In genomic region chr6:58641056-58641799, GRCm38 (mm10) we compare ENCODE assay signal across 8 mouse cellular contexts. TPM values are rescaled to one million over a fixed set of nuclear protein-coding genes. Genes with fewer than 3 reads are reported as not detected.
A peak's percentile ranks its signal among the peaks of the same experiment; 100 is the strongest.
DNase-seq lines count a peak whose midpoint lies in the region; ATAC-seq and TF ChIP-seq lines count a peak whose summit lies in the region.

No protein-coding gene starts in this region.

- no peak overlapping the region for H3K9ac ChIP-seq in forebrain, postnatal 0 days
- H3K9ac ChIP-seq in limb, embryonic 15.5 days, result no peak overlapping the region

- TF ChIP-seq POLR2A in spleen, adult 2 months (IDR thresholded peaks at IDR 0.05; ENCODE audit: low read depth, low read length), result no peak

- no peak overlapping the region for H3K27ac ChIP-seq in spleen, adult 2 months (ENCODE audit: insufficient read depth, low read length)
- H3K27ac ChIP-seq in forebrain, postnatal 0 days (ENCODE audit: low read depth, low read length), result no peak overlapping the region
- no peak overlapping the region for H3K27ac ChIP-seq in limb, embryonic 15.5 days

- 30% methylated on average over 11 of the region's 11 CpGs for WGBS in spleen, adult 2 months
- WGBS in forebrain, postnatal 0 days, result 49% methylated on average over 11 of the region's 11 CpGs
- WGBS in limb, embryonic 15.5 days, result 26% methylated on average over 11 of the region's 11 CpGs

- peak overlapping the region; percentile 68; the same call in 1 of the 2 replicates for H3K4me2 ChIP-seq in forebrain, postnatal 0 days (ENCODE audit: low read depth)
- peak overlapping the region; percentile 87 for H3K4me2 ChIP-seq in limb, embryonic 15.5 days

- peaks cover 5% of the 10 kb centered on the region for H3K4me1 ChIP-seq in spleen, adult 2 months (ENCODE audit: control insufficient read depth, insufficient read depth, insufficient read length)
- H3K4me1 ChIP-seq in forebrain, postnatal 0 days (ENCODE audit: insufficient read depth), result no peaks in the 10 kb centered on the region
- no peaks in the 10 kb centered on the region for H3K4me1 ChIP-seq in limb, embryonic 15.5 days

- H3K27me3 ChIP-seq in spleen, adult 2 months (ENCODE audit: control insufficient read depth, insufficient read depth, low read length), result peaks cover 2% of the 10 kb centered on the region; the same call in 1 of the 2 replicates
- H3K27me3 ChIP-seq in forebrain, postnatal 0 days (ENCODE audit: insufficient read depth, low read length), result no peaks in the 10 kb centered on the region
- no peaks in the 10 kb centered on the region for H3K27me3 ChIP-seq in limb, embryonic 15.5 days

- ATAC-seq in forebrain, postnatal 0 days, result no peak
- no peak for ATAC-seq in limb, embryonic 15.5 days (ENCODE audit: insufficient number of reproducible peaks, low FRiP score, low TSS enrichment, low read depth)
- ATAC-seq in monocyte, adult 5-6 weeks (replicated peaks; ENCODE audit: insufficient number of reproducible peaks, low FRiP score, low TSS enrichment, poor library complexity, severe bottlenecking), result no peak
- ATAC-seq in frontal cortex, adult (ENCODE audit: low TSS enrichment), result no peak

- DNase-seq in spleen, adult 2 months (ENCODE audit: low read depth in 1 of 2, low spot score in 2 of 2), result no peak
- no peak for DNase-seq in spleen, postnatal 10 days (ENCODE audit: low spot score in 2 of 2)
- no peak for DNase-seq in forebrain, postnatal 0 days
- no peak for DNase-seq in thymus, adult 18-20 months
- DNase-seq in T-cell, adult 2 months (ENCODE audit: low spot score), result no peak

- no peaks in the 10 kb centered on the region for H3K36me3 ChIP-seq in spleen, adult 2 months (ENCODE audit: control insufficient read depth, insufficient read depth, low read length)
- no peaks in the 10 kb centered on the region for H3K36me3 ChIP-seq in forebrain, postnatal 0 days (ENCODE audit: insufficient read depth)
- H3K36me3 ChIP-seq in limb, embryonic 15.5 days, result no peaks in the 10 kb centered on the region

- no peak for TF ChIP-seq CTCF in spleen, adult 2 months (IDR thresholded peaks at IDR 0.05; ENCODE audit: extremely low read depth, insufficient read depth, insufficient read length, insufficient replicate concordance)
- TF ChIP-seq CTCF in forebrain, postnatal 0 days (IDR thresholded peaks at IDR 0.05; ENCODE audit: low read depth), result no peak

- no peaks in the 10 kb centered on the region for H3K9me3 ChIP-seq in forebrain, postnatal 0 days (ENCODE audit: low read length)
- H3K9me3 ChIP-seq in limb, embryonic 15.5 days, result no peaks in the 10 kb centered on the region

- peak overlapping the region; percentile 34; the same call in 1 of the 2 replicates for H3K4me3 ChIP-seq in spleen, adult 2 months (ENCODE audit: extremely low read depth, insufficient read depth, insufficient read length)
- H3K4me3 ChIP-seq in forebrain, postnatal 0 days (ENCODE audit: low read depth, low read length), result peak overlapping the region; percentile 62
- H3K4me3 ChIP-seq in limb, embryonic 15.5 days, result peak overlapping the region; percentile 59

RNA-seq across cellular contexts. Expression of gene Abcg2, which starts 56.9 kb away (rescaled TPM):
- polyA plus RNA-seq in spleen, adult 2 months (2012; rRNA removed), result 4.4 and 5.1 TPM in 2 replicates
- 29.0 and 38.2 TPM in 2 replicates for total RNA-seq in forebrain, postnatal 0 days (2014; rRNA removed)
- 25.2 and 27.4 TPM in 2 replicates for polyA plus RNA-seq in forebrain, postnatal 0 days (2015; fragmentation: Nextera tagmentation; extraction: Ambion mirVana)
- polyA plus RNA-seq in limb, embryonic 15.5 days (2015; fragmentation: Nextera tagmentation; extraction: Ambion mirVana), result 49.9 and 54.0 TPM in 2 replicates
- total RNA-seq in monocyte, adult 5-6 weeks (2017), result 6.2 to 42.4 TPM (median 34.1 TPM) in 3 replicates
